Mouse (Mus musculus) brain, embryonic 18.5 days (tissue): ENCODE results near the gene Tns1.
"Not testable (repeated sequence)": the region's sequence is repeated elsewhere in the genome, so short reads cannot be mapped to it uniquely, and the experiment has no call there.

ENCODE experiments used
- DNase-seq: peaks from one replicate; pipeline ENCODE4 v3.0.0-alpha.2; 2012; ENCODE audit warnings: low read depth, low spot score

Tns1 gene

GRCm38 (mm10) chr1:74124021-74124981 lies at the start of gene Tns1:
TSS of gene Tns1 (minus strand) at chr1:74124449.
- DNase-seq = no peak

GRCm38 (mm10) chr1:74172722-74173121 lies 48.5 kb upstream of the Tns1 start:
- no peak for DNase-seq

- no peak for DNase-seq
Observed at GRCm38 (mm10) chr1:74169721-74170120, 45.5 kb upstream of the Tns1 start.

GRCm38 (mm10) chr1:74167136-74167535 lies 42.9 kb upstream of the Tns1 start:
- no peak for DNase-seq

GRCm38 (mm10) chr1:74160036-74160435 lies 35.8 kb upstream of the Tns1 start:
- no peak for DNase-seq

- not testable (repeated sequence) for DNase-seq
Observed at GRCm38 (mm10) chr1:74159613-74160012, 35.4 kb upstream of the Tns1 start.

GRCm38 (mm10) chr1:74156381-74156910 lies 32.2 kb upstream of the Tns1 start:
- DNase-seq = no peak

- DNase-seq = no peak
Observed at GRCm38 (mm10) chr1:74155435-74156012, 31.3 kb upstream of the Tns1 start.

- DNase-seq = no peak
Observed at GRCm38 (mm10) chr1:74153461-74154184, 29.4 kb upstream of the Tns1 start, which contains the start of gene Cxcr2. TSS of gene Cxcr2 (plus strand) at chr1:74153989.

- DNase-seq = no peak
Observed at GRCm38 (mm10) chr1:74151091-74151490, 26.8 kb upstream of the Tns1 start.

- no peak for DNase-seq
Observed at GRCm38 (mm10) chr1:74150101-74150500, 25.9 kb upstream of the Tns1 start.

GRCm38 (mm10) chr1:74149106-74149885 lies 25.0 kb upstream of the Tns1 start:
- no peak for DNase-seq

- DNase-seq = no peak
Observed at GRCm38 (mm10) chr1:74141781-74142180, 17.5 kb upstream of the Tns1 start.

- DNase-seq = no peak
Observed at GRCm38 (mm10) chr1:74139415-74139814, 15.2 kb upstream of the Tns1 start.

- no peak for DNase-seq
Observed at GRCm38 (mm10) chr1:74135326-74135950, 11.2 kb upstream of the Tns1 start.

- no peak for DNase-seq
Observed at GRCm38 (mm10) chr1:74133954-74134353, 9.7 kb upstream of the Tns1 start.

- no peak for DNase-seq
Observed at GRCm38 (mm10) chr1:74132011-74132410, 7.8 kb upstream of the Tns1 start.

- DNase-seq = no peak
Observed at GRCm38 (mm10) chr1:74130883-74131659, 6.8 kb upstream of the Tns1 start.

GRCm38 (mm10) chr1:74124991-74125552 lies 823 bp upstream of the Tns1 start, which contains the start of gene Rufy4:
TSS of gene Rufy4 (plus strand) at chr1:74125541.
- no peak for DNase-seq
